Mouse (Mus musculus) neural tube, embryonic 12.5 days (tissue): Measurements from ENCODE around the gene Rnf113a2. TPM values are rescaled to one million over a fixed set of nuclear protein-coding genes. Genes with fewer than 3 reads are reported as not detected.

Experiments
- ATAC-seq: fragments of 200-750 bp; cut with Nextera tagmentation; 2 replicates; pipeline ENCODE4 v1.8.0; 2017; ENCODE audit warnings: low read depth, mild to moderate bottlenecking, moderate TSS enrichment, moderate library complexity; ENCODE audit not compliant: low FRiP score
- H3K27ac ChIP-seq: fragments of 300-500 bp; sonication (generic); 2 replicates; pipeline ENCODE4 v1.5.1; 2016
- H3K27me3 ChIP-seq: fragments of 300-500 bp; sonication (generic); replicated peaks from 2 replicates; pipeline ENCODE4 v1.6.1; 2016; ENCODE audit warnings: mild to moderate bottlenecking
- H3K36me3 ChIP-seq: fragments of 300-500 bp; sonication (generic); 2 replicates; pipeline ENCODE4 v1.6.1; 2016; ENCODE audit warnings: mild to moderate bottlenecking
- H3K4me1 ChIP-seq: fragments of 300-500 bp; sonication (generic); 2 replicates; pipeline ENCODE4 v1.6.1; 2016
- H3K4me2 ChIP-seq: fragments of 300-500 bp; sonication (generic); replicated peaks from 2 replicates; pipeline ENCODE4 v1.6.1; 2016; ENCODE audit warnings: mild to moderate bottlenecking
- H3K4me3 ChIP-seq: fragments of 300-500 bp; sonication (generic); 2 replicates; pipeline ENCODE4 v1.5.1; 2016
- H3K9ac ChIP-seq: fragments of 300-500 bp; sonication (generic); 2 replicates; pipeline ENCODE4 v1.6.1; 2016; ENCODE audit warnings: mild to moderate bottlenecking
- H3K9me3 ChIP-seq: fragments of 300-500 bp; sonication (generic); 2 replicates; pipeline ENCODE4 v1.6.1; 2016; ENCODE audit warnings: mild to moderate bottlenecking
- WGBS: fragments of 180-500 bp; shearing (Covaris S2); methylation state at CpG from one replicate; pipeline ENCODE4 v1.1.7; 2016; 5-methylcytosine and 5-hydroxymethylcytosine counted together
- polyA plus RNA-seq: library from polyadenylated mRNA; unstranded; fragments of >200 nt; fragmentation: Nextera tagmentation; extraction: Ambion mirVana; gene quantifications from 2 replicates; pipeline ENCODE4 v1.2.1, GENCODE M21; 2016

Rnf113a2 gene
- polyA plus RNA-seq, 1 experiment from 2014 or later: 28.2 TPM

DNA sequence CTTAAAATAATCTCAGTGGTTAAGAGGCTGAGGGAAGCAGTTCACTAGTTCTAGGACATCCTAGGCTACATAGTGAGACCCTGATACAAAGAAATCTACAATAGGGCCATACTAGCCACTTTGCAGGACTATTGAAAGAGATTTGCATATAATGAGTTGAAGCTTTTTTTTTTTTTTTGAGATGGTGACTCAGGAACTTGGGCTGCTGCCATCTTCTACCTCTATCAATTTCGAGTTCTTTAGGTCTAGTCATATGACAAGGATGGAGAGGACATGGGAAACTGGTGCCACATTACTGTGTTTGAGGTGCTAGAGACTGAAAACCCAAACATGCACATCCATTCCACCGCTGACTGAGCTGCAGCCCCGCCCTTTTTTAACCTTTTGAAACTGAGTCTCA, 7.0 kb downstream of the Rnf113a2 start:
- 56% methylated on average over 3 of the region's 3 CpGs for WGBS
- Histone ChIP-seq H3K27ac (no peak overlapping the region), H3K36me3 (no peaks in the 10 kb centered on the region), H3K4me3 (no peak overlapping the region), H3K4me1 (no peaks in the 10 kb centered on the region), H3K4me2 (no peak overlapping the region), H3K9me3 (no peaks in the 10 kb centered on the region), H3K27me3 (no peaks in the 10 kb centered on the region), H3K9ac (no peak overlapping the region)
- ATAC-seq: no peak

- no peak for ATAC-seq
- Histone ChIP-seq H3K4me3 (no peak overlapping the region), H3K27ac (no peak overlapping the region), H3K4me2 (no peak overlapping the region), H3K4me1 (no peaks in the 10 kb centered on the region), H3K27me3 (no peaks in the 10 kb centered on the region), H3K9ac (no peak overlapping the region), H3K36me3 (no peaks in the 10 kb centered on the region; the same call in 1 of the 2 replicates), H3K9me3 (no peaks in the 10 kb centered on the region)
- 90% methylated on average over 2 of the region's 2 CpGs for WGBS
Measured at GRCm38 (mm10) chr12:84429825-84430224, 12.8 kb downstream of the Rnf113a2 start.

DNA sequence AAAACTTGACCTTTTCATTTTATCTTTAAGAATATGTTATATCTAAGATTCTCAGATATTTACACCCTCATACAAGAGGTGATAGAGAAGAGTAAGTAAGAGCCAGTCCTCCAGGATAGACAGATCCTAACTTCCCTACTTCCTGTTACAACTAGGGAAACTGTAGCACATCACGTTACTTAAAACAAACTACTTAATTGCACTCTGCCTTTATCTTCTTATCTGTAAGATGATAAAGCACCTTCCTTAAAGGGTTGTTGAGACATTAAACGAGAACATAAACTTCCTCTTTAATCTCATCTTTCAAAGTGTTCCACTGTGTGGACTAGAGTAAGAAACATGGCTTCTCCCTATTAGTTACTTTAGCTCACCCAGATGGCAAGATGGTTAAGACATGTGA, 21.7 kb downstream of the Rnf113a2 start:
- Histone ChIP-seq H3K4me2 (no peak overlapping the region), H3K4me3 (no peak overlapping the region), H3K4me1 (no peaks in the 10 kb centered on the region), H3K36me3 (no peaks in the 10 kb centered on the region), H3K9me3 (no peaks in the 10 kb centered on the region), H3K27me3 (no peaks in the 10 kb centered on the region), H3K9ac (no peak overlapping the region), H3K27ac (no peak overlapping the region)
- ATAC-seq: no peak
- WGBS: 82% methylated on average over 2 of the region's 2 CpGs

DNA sequence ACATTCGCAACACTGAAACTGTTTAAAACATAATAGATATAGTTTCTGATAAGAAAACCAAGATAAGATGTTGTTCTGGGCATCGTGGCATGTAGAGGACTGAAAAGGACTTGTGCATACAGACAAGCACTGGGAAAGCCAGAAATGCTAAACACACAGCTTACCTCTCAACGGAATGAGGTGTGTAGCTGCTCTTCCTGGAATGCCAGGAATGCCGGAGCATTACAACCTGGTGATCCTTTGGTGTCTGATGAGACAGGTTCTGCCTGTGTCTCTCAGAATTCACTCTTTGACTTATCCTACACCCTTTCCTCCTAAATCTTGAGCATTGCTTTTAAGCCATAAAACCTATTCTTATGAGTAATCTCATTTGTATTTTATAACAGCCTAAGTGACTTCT, 25.5 kb downstream of the Rnf113a2 start:
- Histone ChIP-seq H3K4me1 (no peaks in the 10 kb centered on the region), H3K4me3 (no peak overlapping the region), H3K27me3 (no peaks in the 10 kb centered on the region), H3K9me3 (no peaks in the 10 kb centered on the region), H3K27ac (no peak overlapping the region), H3K36me3 (no peaks in the 10 kb centered on the region), H3K9ac (no peak overlapping the region), H3K4me2 (no peak overlapping the region)
- ATAC-seq: no peak
- whole genome bisulfite sequencing: 83% methylated on average over 4 of the region's 4 CpGs

DNA sequence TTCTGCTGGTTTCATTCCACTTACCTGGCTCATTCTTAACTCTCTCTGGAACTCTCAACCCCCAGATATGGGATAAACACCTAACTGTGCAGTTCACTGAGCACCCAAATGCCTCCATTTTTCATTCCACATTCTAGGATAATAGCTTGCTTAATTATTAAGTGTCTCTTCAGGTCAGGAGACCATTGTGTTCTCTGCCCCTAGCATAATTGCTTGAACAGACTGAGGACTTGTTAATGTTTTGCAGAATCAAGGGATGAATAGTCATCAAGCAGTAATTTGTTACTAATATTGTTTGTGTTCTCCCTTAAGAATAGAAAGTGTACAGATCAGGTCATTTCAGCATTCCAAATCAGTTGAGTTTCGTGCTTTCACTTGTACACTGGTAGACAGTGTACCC, 30.4 kb downstream of the Rnf113a2 start:
- ATAC-seq: no peak
- Histone ChIP-seq H3K4me1 (peaks cover 12% of the 10 kb centered on the region), H3K4me2 (no peak overlapping the region), H3K4me3 (no peak overlapping the region), H3K9ac (no peak overlapping the region), H3K27ac (no peak overlapping the region), H3K9me3 (no peaks in the 10 kb centered on the region), H3K36me3 (no peaks in the 10 kb centered on the region), H3K27me3 (no peaks in the 10 kb centered on the region)
- WGBS: 78% methylated on average over 1 of the region's 1 CpGs

DNA sequence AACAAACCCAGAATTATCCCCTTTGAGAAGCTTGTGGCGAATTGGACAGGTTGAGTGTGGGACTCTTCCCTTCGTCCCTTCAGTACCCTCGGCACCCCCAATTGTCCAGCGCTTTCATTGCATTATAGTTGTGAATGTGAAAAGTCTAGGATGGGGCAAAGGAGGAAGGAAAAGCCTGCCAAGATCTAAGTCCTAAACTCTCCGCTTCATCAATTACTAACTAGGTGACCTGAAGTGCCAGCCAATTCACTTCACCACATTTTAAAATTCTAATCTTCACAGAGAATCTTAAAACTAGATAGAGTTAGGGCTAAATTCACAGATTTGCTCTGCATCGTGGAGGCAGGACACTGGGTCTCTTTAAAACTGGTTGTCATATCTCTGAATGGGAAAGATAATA, 31.2 kb downstream of the Rnf113a2 start:
- WGBS: 78% methylated on average over 6 of the region's 6 CpGs
- Histone ChIP-seq H3K4me3 (no peak overlapping the region), H3K4me2 (no peak overlapping the region), H3K27me3 (no peaks in the 10 kb centered on the region), H3K27ac (no peak overlapping the region), H3K9me3 (no peaks in the 10 kb centered on the region), H3K9ac (no peak overlapping the region), H3K36me3 (no peaks in the 10 kb centered on the region), H3K4me1 (peaks cover 12% of the 10 kb centered on the region)
- no peak for ATAC-seq

GRCm38 (mm10) chr12:84449887-84450286, 32.9 kb downstream of the Rnf113a2 start:
- no peak for ATAC-seq
- Histone ChIP-seq H3K27me3 (no peaks in the 10 kb centered on the region), H3K9ac (peak overlapping the region; percentile 45), H3K4me2 (peak overlapping the region; percentile 96), H3K4me3 (peak overlapping the region; percentile 66; the same call in 1 of the 2 replicates), H3K27ac (no peak overlapping the region), H3K9me3 (no peaks in the 10 kb centered on the region), H3K36me3 (no peaks in the 10 kb centered on the region), H3K4me1 (peaks cover 12% of the 10 kb centered on the region)
- WGBS: 56% methylated on average over 10 of the region's 10 CpGs

DNA sequence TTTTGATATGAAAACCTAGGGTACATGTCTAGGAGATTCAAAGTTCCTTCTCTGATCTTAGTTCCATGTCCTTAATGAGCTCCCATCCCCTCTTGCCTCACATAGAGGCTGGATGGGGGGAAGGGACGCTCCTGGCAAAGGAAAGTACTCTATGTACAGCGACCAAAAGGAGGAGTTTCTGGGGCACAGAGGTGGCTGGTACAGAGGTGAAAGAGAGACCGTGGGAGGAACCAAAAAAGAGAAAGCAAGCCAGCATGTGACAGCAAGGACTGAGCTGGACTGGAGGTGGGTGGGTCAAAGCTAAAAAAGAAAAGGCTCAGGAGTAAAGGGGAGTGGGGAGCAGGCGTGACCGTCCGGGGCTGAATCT, 33.3 kb downstream of the Rnf113a2 start:
- H3K9ac ChIP-seq: peak overlapping the region; percentile 45
- no peak overlapping the region; the same call in 1 of the 2 replicates for H3K27ac ChIP-seq
- no peaks in the 10 kb centered on the region for H3K27me3 ChIP-seq
- ATAC-seq: 0 out of 2 replicates have a peak, but pooled peaks have one; percentile 0
- 0% methylated on average over 6 of the region's 6 CpGs for WGBS
- H3K4me2 ChIP-seq: peak overlapping the region; percentile 96
- H3K4me1 ChIP-seq: peaks cover 12% of the 10 kb centered on the region
- H3K9me3 ChIP-seq: no peaks in the 10 kb centered on the region
- H3K4me3 ChIP-seq: peak overlapping the region; percentile 66
- no peaks in the 10 kb centered on the region for H3K36me3 ChIP-seq

GRCm38 (mm10) chr12:84450718-84451646, 34.0 kb downstream of the Rnf113a2 start, which contains the start of the genes Aldh6a1 and Lin52:
Gene Aldh6a1, minus strand, starts transcription at chr12:84451004.
Gene Lin52, plus strand, starts transcription at chr12:84451422.
- H3K27ac ChIP-seq: no peak within 1 kb of the TSS; the same call in 1 of the 2 replicates
- H3K4me1 ChIP-seq: peaks cover 12% of the 10 kb centered on the region
- H3K4me2 ChIP-seq: peak within 1 kb of the TSS; percentile 96
- H3K36me3 ChIP-seq: no peaks in the 10 kb centered on the region
- under 1% methylated on average over 49 of the region's 49 CpGs for WGBS
- ATAC-seq: peak; percentile 99
- H3K4me3 ChIP-seq: peak within 1 kb of the TSS; percentile 66
- H3K27me3 ChIP-seq: no peaks in the 10 kb centered on the region
- H3K9me3 ChIP-seq: no peaks in the 10 kb centered on the region
- H3K9ac ChIP-seq: peak within 1 kb of the TSS; percentile 71

DNA sequence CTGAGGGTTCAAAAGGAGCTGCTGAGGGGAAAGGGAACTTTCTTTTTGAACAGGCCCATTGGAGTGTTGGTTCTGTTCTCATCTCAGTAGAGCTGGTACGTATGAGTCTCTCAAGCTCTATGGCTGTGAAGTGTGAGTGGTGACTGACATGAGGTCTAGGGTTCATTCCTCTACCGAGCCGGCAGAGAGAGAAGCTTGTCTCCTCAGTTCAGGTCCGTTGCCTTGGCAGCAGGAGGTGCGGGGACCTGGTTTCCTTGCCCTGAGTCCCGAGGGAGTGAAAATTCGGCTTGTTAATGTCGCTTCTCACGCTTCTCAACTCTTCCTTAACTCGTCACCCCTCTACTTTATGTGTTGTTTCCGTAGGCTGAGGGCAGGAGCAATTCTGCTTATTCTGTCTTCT, 34.8 kb downstream of the Rnf113a2 start:
- Histone ChIP-seq H3K27me3 (no peaks in the 10 kb centered on the region), H3K4me1 (peaks cover 12% of the 10 kb centered on the region), H3K27ac (no peak overlapping the region), H3K36me3 (no peaks in the 10 kb centered on the region), H3K9me3 (no peaks in the 10 kb centered on the region), H3K9ac (peak overlapping the region; percentile 71), H3K4me3 (peak overlapping the region; percentile 66), H3K4me2 (peak overlapping the region; percentile 96)
- no peak for ATAC-seq
- WGBS: 1% methylated on average over 11 of the region's 11 CpGs

- Histone ChIP-seq H3K9ac (no peak overlapping the region), H3K4me3 (no peak overlapping the region), H3K36me3 (peaks cover 27% of the 10 kb centered on the region), H3K27me3 (no peaks in the 10 kb centered on the region), H3K4me2 (no peak overlapping the region), H3K4me1 (peaks cover 3% of the 10 kb centered on the region), H3K9me3 (no peaks in the 10 kb centered on the region), H3K27ac (no peak overlapping the region)
- no peak for ATAC-seq
- whole genome bisulfite sequencing: 90% methylated on average over 3 of the region's 3 CpGs
Measured at GRCm38 (mm10) chr12:84456911-84457310, 39.9 kb downstream of the Rnf113a2 start.

DNA sequence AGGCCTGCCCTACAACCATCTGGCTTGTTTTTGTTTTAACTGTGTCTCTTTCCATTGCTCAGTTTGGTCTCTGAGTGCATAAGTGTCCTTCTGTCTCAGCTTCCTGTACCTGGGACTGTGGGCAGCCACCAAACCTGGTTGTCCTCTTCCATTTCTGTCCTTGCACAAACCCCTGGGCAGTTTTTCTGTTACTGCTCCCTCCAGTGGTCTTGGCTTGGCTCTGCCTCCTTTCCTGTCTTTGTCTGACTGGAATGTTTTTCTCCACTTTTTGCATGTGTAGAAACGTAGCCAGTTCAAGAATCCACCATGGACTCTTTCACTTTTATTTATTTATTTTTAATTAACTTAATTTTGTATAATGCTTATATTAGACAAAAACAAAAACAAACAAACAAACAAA, 42.8 kb downstream of the Rnf113a2 start:
- Histone ChIP-seq H3K9me3 (no peaks in the 10 kb centered on the region), H3K4me3 (no peak overlapping the region), H3K9ac (no peak overlapping the region), H3K27me3 (no peaks in the 10 kb centered on the region), H3K4me1 (no peaks in the 10 kb centered on the region), H3K27ac (no peak overlapping the region), H3K36me3 (peaks cover 37% of the 10 kb centered on the region), H3K4me2 (no peak overlapping the region)
- 59% methylated on average over 1 of the region's 1 CpGs for WGBS
- ATAC-seq: no peak
